Mouse (Mus musculus) heart, embryonic 14.5 days (tissue): Measurements from ENCODE around the gene Ubr1. TPM values are rescaled to one million over a fixed set of nuclear protein-coding genes. Genes with fewer than 3 reads are reported as not detected.

Experiments
- ATAC-seq: fragments of 200-750 bp; cut with Nextera tagmentation; 2 replicates; pipeline ENCODE4 v1.8.0; 2017; ENCODE audit warnings: low read depth, moderate TSS enrichment; ENCODE audit not compliant: insufficient number of reproducible peaks, insufficient read depth, low FRiP score
- H3K27ac ChIP-seq, 2 experiments: fragments of 200-500 bp in 1 of 2; fragments of 300-500 bp in 1 of 2; sonication (generic) in 1 of 2; replicated peaks in 1 of 2; 2 replicates each; pipeline ENCODE4 v1.5.1; 2012 to 2014; ENCODE audit warnings: low read depth in 2 of 2, low read length in 2 of 2, control low read depth in 1 of 2, mild to moderate bottlenecking in 1 of 2, mixed read lengths in 1 of 2; ENCODE audit not compliant: control insufficient read depth in 1 of 2, insufficient read depth in 1 of 2
- H3K27me3 ChIP-seq: fragments of 300-500 bp; sonication (generic); 2 replicates; pipeline ENCODE4 v1.6.1; 2014; ENCODE audit warnings: mild to moderate bottlenecking, low read length, control low read depth; ENCODE audit not compliant: control insufficient read depth, insufficient read depth
- H3K36me3 ChIP-seq: fragments of 300-500 bp; sonication (generic); 2 replicates; pipeline ENCODE4 v1.6.1; 2014; ENCODE audit warnings: mild to moderate bottlenecking, control low read depth, low read length, mixed read lengths; ENCODE audit not compliant: control insufficient read depth, insufficient read depth
- H3K4me1 ChIP-seq, 2 experiments: fragments of 200-500 bp in 1 of 2; fragments of 300-500 bp in 1 of 2; sonication (generic) in 1 of 2; 2 replicates each; pipeline ENCODE4 v1.6.1; 2012 to 2014; ENCODE audit warnings: low read length in 2 of 2, control low read depth in 1 of 2, mixed read lengths in 1 of 2; ENCODE audit not compliant: control insufficient read depth in 2 of 2, insufficient read depth in 2 of 2
- H3K4me2 ChIP-seq: fragments of 300-500 bp; sonication (generic); 2 replicates; pipeline ENCODE4 v1.6.1; 2014; ENCODE audit warnings: mild to moderate bottlenecking, low read length
- H3K4me3 ChIP-seq, 2 experiments: fragments of 200-500 bp in 1 of 2; fragments of 300-500 bp in 1 of 2; sonication (generic) in 1 of 2; 2 replicates each; pipeline ENCODE4 v1.5.1; 2012 to 2014; ENCODE audit warnings: low read length in 2 of 2, mild to moderate bottlenecking in 2 of 2, control low read depth in 1 of 2, low read depth in 1 of 2, moderate library complexity in 1 of 2; ENCODE audit not compliant: control insufficient read depth in 1 of 2, insufficient read depth in 1 of 2
- H3K9ac ChIP-seq: fragments of 300-500 bp; sonication (generic); 2 replicates; pipeline ENCODE4 v1.6.1; 2014; ENCODE audit warnings: mild to moderate bottlenecking, low read length
- H3K9me3 ChIP-seq: fragments of 300-500 bp; sonication (generic); 2 replicates; pipeline ENCODE4 v1.6.1; 2016; ENCODE audit warnings: low read length, control low read depth; ENCODE audit not compliant: control insufficient read depth
- WGBS: fragments of 180-500 bp; shearing (Covaris S2); extraction: QIAGEN DNeasy Blood & Tissue Kit; methylation state at CpG from one replicate; pipeline ENCODE4 v1.1.7; 2014; 5-methylcytosine and 5-hydroxymethylcytosine counted together
- polyA plus RNA-seq: library from polyadenylated mRNA; unstranded; fragments of >200 nt; fragmentation: Nextera tagmentation; extraction: Ambion mirVana; gene quantifications from 2 replicates; pipeline ENCODE4 v1.2.1, GENCODE M21; 2014

The Ubr1 gene
- polyA plus RNA-seq = 19.7 and 24.4 TPM in 2 replicates

GRCm38 (mm10) chr2:120970559-120971080 is at the start of gene Ubr1:
TSS of gene Ubr1 (minus strand) at chr2:120970715.
- Histone ChIP-seq H3K9me3 (no peaks in the 10 kb centered on the region), H3K36me3 (0 out of 2 replicates have a peak, but pooled peaks cover 8% of the 10 kb centered on the region), H3K4me1 (peaks cover 2 to 9% of the 10 kb centered on the region in 2 experiments; a peak in 3 of 4 replicates), H3K9ac (peak within 1 kb of the TSS; percentile 86), H3K27ac (peak within 1 kb of the TSS; percentile 75 to 82), H3K4me2 (peak within 1 kb of the TSS; percentile 79), H3K27me3 (no peaks in the 10 kb centered on the region), H3K4me3 (peak within 1 kb of the TSS; percentile 83 to 92)
- under 1% methylated on average over 39 of the region's 39 CpGs for WGBS
- ATAC-seq = peak; percentile 77

- Histone ChIP-seq H3K36me3 (peaks cover 46% of the 10 kb centered on the region), H3K27ac (0 out of 4 replicates have a peak overlapping the region, but pooled peaks have one; percentile 2 to 12), H3K4me3 (no peak overlapping the region), H3K9ac (no peak overlapping the region), H3K4me2 (no peak overlapping the region), H3K27me3 (no peaks in the 10 kb centered on the region), H3K9me3 (peaks cover 2% of the 10 kb centered on the region; the same call in 1 of the 2 replicates), H3K4me1 (no peaks in the 10 kb centered on the region)
- ATAC-seq = no peak
- 71% methylated on average over 1 of the region's 1 CpGs for WGBS
Measured at GRCm38 (mm10) chr2:121017151-121017550, 46.6 kb upstream of the Ubr1 start.

- H3K4me3 ChIP-seq = no peak overlapping the region
- H3K9me3 ChIP-seq = peaks cover 2% of the 10 kb centered on the region; the same call in 1 of the 2 replicates
- peaks cover 54% of the 10 kb centered on the region for H3K36me3 ChIP-seq
- H3K9ac ChIP-seq = no peak overlapping the region
- ATAC-seq = no peak
- H3K4me2 ChIP-seq = no peak overlapping the region
- no peaks in the 10 kb centered on the region for H3K27me3 ChIP-seq
- no peak overlapping the region for H3K27ac ChIP-seq
- WGBS = 79% methylated on average over 9 of the region's 9 CpGs
- no peaks in the 10 kb centered on the region for H3K4me1 ChIP-seq
Measured at GRCm38 (mm10) chr2:121016226-121016625, 45.7 kb upstream of the Ubr1 start.

DNA sequence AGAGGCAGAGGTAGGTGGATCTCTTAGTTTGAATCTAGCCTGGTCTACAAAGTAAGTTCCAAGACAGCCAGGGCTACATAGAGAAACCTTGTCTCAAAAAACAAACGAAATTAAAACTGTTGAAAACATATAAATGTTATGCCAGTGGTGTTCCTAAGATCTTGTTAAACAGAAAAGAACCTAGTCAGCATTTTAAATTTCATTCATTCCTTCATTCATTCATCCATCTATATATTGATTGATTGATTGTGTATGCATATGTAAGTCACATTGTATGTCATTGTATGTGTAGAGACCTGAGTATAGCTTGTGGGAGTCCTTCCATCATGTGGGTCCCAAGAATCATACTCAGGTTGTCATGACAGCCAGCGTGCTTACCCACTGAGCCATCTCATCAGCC is 45.0 kb upstream of the Ubr1 start:
- H3K4me3 ChIP-seq = no peak overlapping the region
- H3K4me1 ChIP-seq = no peaks in the 10 kb centered on the region
- no peak overlapping the region for H3K4me2 ChIP-seq
- WGBS = 74% methylated on average over 2 of the region's 2 CpGs
- H3K36me3 ChIP-seq = peaks cover 54% of the 10 kb centered on the region
- ATAC-seq = no peak
- no peak overlapping the region for H3K9ac ChIP-seq
- peaks cover 2% of the 10 kb centered on the region; the same call in 1 of the 2 replicates for H3K9me3 ChIP-seq
- no peaks in the 10 kb centered on the region for H3K27me3 ChIP-seq
- no peak overlapping the region for H3K27ac ChIP-seq

DNA sequence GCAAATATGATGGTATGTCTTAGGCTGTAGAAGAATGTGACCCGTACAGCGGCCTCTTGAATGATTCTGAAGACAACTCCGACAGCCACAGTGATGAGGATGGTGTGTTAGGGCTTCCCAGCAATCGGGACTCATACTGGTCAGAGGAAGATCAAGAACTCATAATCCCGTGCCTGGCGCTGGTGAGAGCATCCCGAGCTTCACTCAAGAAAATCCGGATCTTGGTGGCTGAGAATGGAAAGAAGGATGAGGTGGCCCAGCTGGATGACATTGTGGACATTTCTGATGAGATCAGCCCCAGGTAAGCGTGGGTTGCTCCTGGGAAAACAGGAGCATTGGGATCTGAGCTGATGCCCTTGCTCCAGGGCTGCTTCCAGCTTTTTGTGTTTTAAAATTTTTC is 42.2 kb upstream of the Ubr1 start:
- ATAC-seq = no peak
- WGBS = 85% methylated on average over 9 of the region's 9 CpGs
- Histone ChIP-seq H3K4me1 (peaks cover 2 to 5% of the 10 kb centered on the region in 2 experiments), H3K9ac (no peak overlapping the region), H3K27me3 (no peaks in the 10 kb centered on the region), H3K27ac (no peak overlapping the region), H3K36me3 (peaks cover 53% of the 10 kb centered on the region), H3K4me3 (no peak overlapping the region), H3K4me2 (no peak overlapping the region), H3K9me3 (no peaks in the 10 kb centered on the region)

DNA sequence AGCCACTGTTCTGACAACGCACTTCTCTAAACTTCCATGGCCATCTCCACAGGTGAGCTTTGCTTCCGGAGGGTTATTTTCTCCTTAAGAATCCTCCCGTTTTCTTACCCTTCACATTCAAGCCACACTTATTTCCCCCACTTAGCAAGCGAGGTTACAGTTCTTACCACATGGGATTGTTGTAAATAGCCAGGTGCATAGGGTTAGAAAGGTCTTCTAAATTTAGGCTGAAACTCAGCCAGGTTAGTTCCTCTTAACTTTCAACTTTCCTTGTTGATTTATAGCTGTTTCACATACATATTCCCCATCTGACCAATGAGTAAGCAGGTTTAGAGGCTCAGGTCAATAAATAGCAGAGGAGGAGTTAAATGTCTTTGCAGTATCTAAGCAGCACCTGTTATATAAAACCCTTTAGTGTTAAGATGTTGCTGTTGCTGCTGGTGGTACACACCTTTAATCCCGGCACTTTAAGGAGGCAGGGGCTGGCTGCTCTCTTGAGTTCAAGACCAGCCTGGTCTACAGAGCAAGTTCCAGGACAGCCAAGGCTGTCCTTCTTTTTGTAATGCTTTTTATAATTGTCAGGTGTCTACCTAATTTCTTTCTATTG is 38.7 kb upstream of the Ubr1 start:
- Histone ChIP-seq H3K27me3 (no peaks in the 10 kb centered on the region), H3K4me2 (peak overlapping the region; percentile 76), H3K9me3 (no peaks in the 10 kb centered on the region), H3K36me3 (peaks cover 29% of the 10 kb centered on the region), H3K4me3 (peak overlapping the region; percentile 89 to 90), H3K27ac (no peak overlapping the region), H3K4me1 (peaks cover 2 to 5% of the 10 kb centered on the region in 2 experiments), H3K9ac (peak overlapping the region; percentile 80)
- WGBS = 20% methylated on average over 5 of the region's 5 CpGs
- no peak for ATAC-seq

DNA sequence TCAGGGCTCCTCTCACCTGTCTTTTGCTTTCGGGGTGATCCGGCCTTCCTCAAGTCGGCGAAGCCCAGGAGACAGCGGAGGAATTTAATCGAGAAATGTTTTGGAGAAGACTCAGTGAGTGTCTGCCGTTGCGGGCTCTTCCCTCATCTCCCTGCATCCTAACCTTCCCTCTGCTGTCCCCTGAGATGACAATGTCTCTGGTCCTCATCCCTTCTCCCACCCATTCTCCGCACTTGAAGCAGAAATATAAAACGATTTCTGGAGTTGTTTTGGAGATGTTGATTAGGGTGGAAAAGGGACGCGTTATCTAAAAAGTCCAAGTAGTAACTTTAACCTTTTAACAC is 38.1 kb upstream of the Ubr1 start:
- Histone ChIP-seq H3K4me1 (peaks cover 2 to 5% of the 10 kb centered on the region in 2 experiments), H3K9me3 (no peaks in the 10 kb centered on the region), H3K27me3 (no peaks in the 10 kb centered on the region), H3K4me3 (peak overlapping the region; percentile 89 to 90), H3K36me3 (peaks cover 24% of the 10 kb centered on the region), H3K27ac (peak overlapping the region in 1 of 2 experiments; percentile 17; a peak in 1 of 4 replicates), H3K9ac (peak overlapping the region; percentile 80), H3K4me2 (peak overlapping the region; percentile 76)
- ATAC-seq = no peak
- WGBS = 1% methylated on average over 12 of the region's 12 CpGs
